Mouse (Mus musculus) limb, embryonic 13.5 days (tissue): ENCODE data around the gene Klhdc7a. TPM values are rescaled to one million over a fixed set of nuclear protein-coding genes. Genes with fewer than 3 reads are reported as not detected.

Experiments
- ATAC-seq: fragments of 200-750 bp; cut with Nextera tagmentation; 2 replicates; pipeline ENCODE4 v1.8.0; 2017; ENCODE audit warnings: low read depth, moderate number of reproducible peaks, moderate TSS enrichment; ENCODE audit not compliant: low FRiP score
- H3K27ac ChIP-seq: fragments of 300-500 bp; sonication (generic); 2 replicates; pipeline ENCODE4 v1.5.1; 2015; ENCODE audit warnings: inconsistent platforms, mild to moderate bottlenecking, moderate library complexity
- H3K27me3 ChIP-seq: fragments of 300-500 bp; sonication (generic); 2 replicates; pipeline ENCODE4 v1.6.1; 2015; ENCODE audit warnings: mild to moderate bottlenecking, inconsistent platforms
- H3K36me3 ChIP-seq: fragments of 300-500 bp; sonication (generic); 2 replicates; pipeline ENCODE4 v1.6.1; 2015; ENCODE audit warnings: inconsistent platforms, mild to moderate bottlenecking, moderate library complexity
- H3K4me1 ChIP-seq: fragments of 300-500 bp; sonication (generic); 2 replicates; pipeline ENCODE4 v1.6.1; 2015; ENCODE audit warnings: inconsistent platforms
- H3K4me2 ChIP-seq: fragments of 300-500 bp; sonication (generic); replicated peaks from 2 replicates; pipeline ENCODE4 v1.6.1; 2015; ENCODE audit warnings: inconsistent platforms, mild to moderate bottlenecking, moderate library complexity
- H3K4me3 ChIP-seq: fragments of 300-500 bp; sonication (generic); 2 replicates; pipeline ENCODE4 v1.5.1; 2015; ENCODE audit warnings: moderate library complexity, mild to moderate bottlenecking, inconsistent platforms
- H3K9ac ChIP-seq: fragments of 300-500 bp; sonication (generic); 2 replicates; pipeline ENCODE4 v1.6.1; 2015; ENCODE audit warnings: mild to moderate bottlenecking, inconsistent platforms
- H3K9me3 ChIP-seq: fragments of 300-500 bp; sonication (generic); 2 replicates; pipeline ENCODE4 v1.6.1; 2016; ENCODE audit warnings: inconsistent platforms
- WGBS: fragments of 180-500 bp; shearing (Covaris S2); methylation state at CpG from one replicate; pipeline ENCODE4 v1.1.7; 2015; 5-methylcytosine and 5-hydroxymethylcytosine counted together
- microRNA counts: library from miRNA; unstranded; fragments of <30 nt; microRNA quantifications from one replicate; lab custom pipeline; 2016
- microRNA-seq: library from miRNA; unstranded; fragments of <30 nt; microRNA quantifications from one replicate; pipeline ENCODE4, GENCODE M21; 2016
- polyA plus RNA-seq: library from polyadenylated mRNA; unstranded; fragments of >200 nt; fragmentation: Nextera tagmentation; extraction: Ambion mirVana; gene quantifications from 2 replicates; pipeline ENCODE4 v1.2.1, GENCODE M21; 2015

The Klhdc7a gene
- polyA plus RNA-seq, 1 experiment from 2014 or later, result 0.04 TPM

DNA sequence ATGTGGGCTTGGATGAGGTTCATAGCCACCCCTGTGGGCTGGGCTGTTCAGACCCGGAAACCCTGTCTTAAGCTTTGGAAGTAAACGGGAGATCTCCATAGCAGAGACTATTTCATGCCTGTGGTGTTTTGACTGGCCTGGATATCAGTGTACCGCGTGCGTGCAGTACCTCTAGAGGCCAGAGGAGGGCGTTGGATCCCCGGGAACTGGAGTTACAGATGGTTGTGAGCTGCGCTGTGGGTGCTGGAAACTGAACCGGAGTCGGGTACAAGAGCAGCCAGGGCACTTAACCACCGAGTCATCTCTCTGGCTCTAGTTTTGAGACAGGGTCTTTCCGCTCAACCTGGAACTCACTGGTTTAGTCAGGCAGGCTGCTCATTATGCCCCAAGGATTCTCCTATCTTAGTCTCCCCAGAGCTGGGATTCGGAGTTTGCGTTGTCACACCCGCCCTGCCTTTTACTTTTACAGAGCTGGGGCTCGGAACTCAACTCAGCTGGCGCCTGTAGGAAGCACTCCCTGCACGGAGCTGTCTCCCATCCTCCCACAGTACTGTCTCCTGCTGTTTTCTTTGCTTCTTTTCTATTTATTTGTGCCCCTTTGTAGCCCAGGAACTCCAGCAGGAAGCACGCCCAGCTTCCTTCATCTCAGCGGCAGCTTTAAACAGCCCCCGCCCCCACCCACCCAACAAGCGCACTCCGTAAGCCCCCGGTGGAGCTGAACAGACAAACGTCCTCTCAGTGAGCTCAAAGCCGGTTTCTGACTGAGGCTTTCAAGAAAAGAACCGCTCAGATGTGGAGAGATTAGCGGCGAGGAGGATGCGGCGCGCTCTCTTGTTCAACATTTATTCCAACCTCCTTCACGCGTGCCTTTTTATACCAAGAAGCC, 42.3 kb downstream of the Klhdc7a start:
- Histone ChIP-seq H3K27ac (no peak overlapping the region), H3K9ac (no peak overlapping the region), H3K4me3 (peak overlapping the region; percentile 23), H3K27me3 (peaks cover 55% of the 10 kb centered on the region), H3K4me1 (peaks cover 17% of the 10 kb centered on the region), H3K4me2 (peak overlapping the region; percentile 55), H3K9me3 (no peaks in the 10 kb centered on the region), H3K36me3 (no peaks in the 10 kb centered on the region)
- no peak for ATAC-seq
- 17% methylated on average over 34 of the region's 34 CpGs for WGBS

DNA sequence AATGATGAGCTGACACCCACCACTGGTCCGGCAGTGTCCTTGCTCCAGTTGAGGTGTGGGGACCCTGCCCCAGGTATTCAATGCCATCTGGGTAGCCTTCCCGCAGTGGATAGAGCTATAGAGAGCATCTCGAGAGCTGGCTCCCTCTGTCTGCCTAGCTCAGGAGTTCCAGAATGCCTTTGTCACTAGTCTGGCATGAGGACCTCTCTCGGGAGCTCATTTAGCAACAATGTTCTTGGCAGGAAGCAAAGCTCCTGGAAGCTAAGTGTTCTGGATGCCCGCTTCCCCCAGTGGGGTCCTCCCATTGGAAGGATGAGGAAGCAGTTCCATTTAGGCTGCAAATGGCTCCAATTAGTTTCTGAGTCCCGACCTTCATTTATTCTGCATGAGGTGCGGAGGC, 51.1 kb downstream of the Klhdc7a start:
- WGBS, result 65% methylated on average over 7 of the region's 7 CpGs
- ATAC-seq, result no peak
- no peak overlapping the region for H3K4me3 ChIP-seq

More for the DNA sequence above, 51.1 kb downstream of the Klhdc7a start:
- no peak overlapping the region for H3K27ac ChIP-seq
- no peak overlapping the region for H3K4me2 ChIP-seq
- H3K36me3 ChIP-seq, result no peaks in the 10 kb centered on the region
- H3K4me1 ChIP-seq, result no peaks in the 10 kb centered on the region
- H3K27me3 ChIP-seq, result peaks cover 19% of the 10 kb centered on the region; the same call in 1 of the 2 replicates
- H3K9ac ChIP-seq, result no peak overlapping the region
- no peaks in the 10 kb centered on the region for H3K9me3 ChIP-seq

MicroRNA genes within 50 kb of the gene (microRNA counts, 519-probe panel; counts per million panel counts)
- microRNA mmu-miR-2139 (lab: Ali Mortazavi, UCI), result 2,054 counts per million, percentile 26 among the panel's probes with 10 or more counts

Small RNAs within 50 kb of the gene (microRNA-seq; reads per million reads assigned to microRNA genes)
- not detected for gene Mir2139

Other genes with a start within 250 kb of the Klhdc7a start
- gene Pax7, start 134.5 kb downstream of the Klhdc7a start, polyA plus RNA-seq, result 0.90 and 0.92 TPM in 2 replicates